Mouse (Mus musculus): ENCODE measurements around the gene Skor1.

DNA sequence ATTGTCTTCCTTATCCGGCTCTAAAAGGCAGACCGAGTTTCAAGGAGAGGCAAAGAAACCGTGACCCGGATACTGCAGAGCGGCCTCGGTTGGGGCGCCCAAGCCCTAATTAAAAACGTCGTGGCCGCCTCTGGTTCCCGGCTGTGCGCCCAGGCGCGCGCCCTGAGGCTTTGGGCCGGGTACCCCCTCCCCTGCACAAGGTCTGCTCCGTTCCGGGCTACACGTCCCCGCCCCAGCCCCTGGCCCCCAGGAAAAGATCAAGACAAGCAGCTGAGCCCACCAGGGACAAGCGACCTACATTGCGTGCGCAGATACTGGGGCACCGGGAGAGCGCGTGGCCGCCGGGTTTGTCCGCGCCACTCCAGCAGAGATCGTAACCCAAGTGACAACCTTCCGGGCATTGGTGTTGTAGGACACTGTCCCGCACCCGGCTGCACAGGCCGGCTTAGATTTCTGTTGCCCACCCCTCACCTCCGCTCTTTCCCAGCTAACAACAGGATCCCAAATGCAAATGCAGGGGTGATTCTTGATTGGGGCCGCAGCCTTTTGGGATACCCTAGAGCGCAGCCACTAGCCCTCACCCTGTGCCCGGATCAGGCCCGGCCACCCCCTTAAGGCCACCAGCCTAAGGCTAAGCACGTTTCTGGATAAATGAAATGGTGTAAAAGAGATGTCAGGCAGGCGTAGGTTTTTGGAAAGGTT lies 6.3 kb downstream of the Skor1 start:
- TF ChIP-seq CTCF (IDR thresholded peaks at IDR 0.05; ENCODE audit: borderline replicate concordance, control insufficient read depth, extremely low read depth, insufficient read depth, low read length, poor library complexity) (no peak), POLR2A (IDR thresholded peaks at IDR 0.05; ENCODE audit: control insufficient read depth, extremely low read depth, insufficient read depth, low read length, poor library complexity) (no peak)
